Mouse (Mus musculus) kidney, adult 2 months (tissue): Measurements from ENCODE around the gene Nrp1.

Experiments
- CTCF ChIP-seq: fragments of 200-500 bp; conservative IDR thresholded peaks from 2 replicates; pipeline ENCODE4 v1.5.1; 2011; ENCODE audit warnings: low read depth, mild to moderate bottlenecking, control low read depth, low read length, moderate library complexity, mixed read lengths; ENCODE audit not compliant: insufficient read depth, insufficient read length
- POLR2A ChIP-seq: fragments of 200-500 bp; IDR thresholded peaks from one replicate; pipeline ENCODE4 v1.6.1; 2011; ENCODE audit warnings: low read depth, low read length, control low read depth

DNA sequence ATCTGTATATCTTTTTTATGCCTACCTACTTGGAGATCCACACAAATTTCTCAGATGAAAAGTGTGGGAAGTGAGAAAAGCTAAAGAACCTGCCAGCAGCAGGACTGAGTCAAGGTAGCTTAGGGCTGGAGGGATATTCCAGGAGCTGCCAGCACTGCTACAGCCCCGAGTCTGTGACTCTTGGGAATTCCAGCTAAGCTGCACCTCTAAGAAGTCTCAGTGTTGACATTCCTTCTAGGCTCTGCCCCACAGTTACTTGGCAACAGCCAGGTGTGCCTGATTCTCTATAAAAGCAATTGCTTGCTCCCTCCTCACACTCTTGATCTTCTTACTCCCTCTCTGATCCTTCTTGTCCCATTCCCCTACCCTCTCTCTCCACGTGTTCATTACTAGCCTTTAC lies 30.5 kb upstream of the Nrp1 start:
- TF ChIP-seq POLR2A (no peak), CTCF (no peak)
